ENCODE assay signal across 8 mouse cellular contexts in the genomic region with DNA sequence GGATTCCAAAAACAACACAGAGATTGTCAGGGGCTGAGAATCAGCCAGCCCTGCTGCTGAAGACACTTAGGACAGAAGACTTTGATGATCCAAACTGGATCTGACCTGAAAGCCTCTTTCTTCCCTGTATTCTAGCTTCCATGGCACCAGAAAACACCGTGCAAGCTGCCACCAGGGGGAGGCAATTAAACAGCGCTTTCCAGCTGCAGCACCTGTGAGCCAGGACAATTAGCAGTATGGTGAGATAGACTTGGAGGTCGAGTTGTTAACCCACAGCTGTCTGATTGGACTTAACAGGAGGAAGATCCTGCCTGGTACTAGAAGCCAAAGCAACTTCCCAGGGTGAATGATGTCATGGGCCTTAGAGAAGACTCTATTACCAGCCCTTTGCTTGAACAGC. TPM values are rescaled to one million over a fixed set of nuclear protein-coding genes. Genes with fewer than 3 reads are reported as not detected.
DNase-seq lines count a peak whose midpoint lies in the region; ATAC-seq and TF ChIP-seq lines count a peak whose summit lies in the region.

No protein-coding gene starts in this region.

- no peaks in the 10 kb centered on the region for H3K9me3 ChIP-seq in forebrain, postnatal 0 days (ENCODE audit: low read length)
- H3K9me3 ChIP-seq in forebrain, embryonic 16.5 days (ENCODE audit: control insufficient read depth, low read length), result peaks cover 2% of the 10 kb centered on the region; the same call in 1 of the 2 replicates
- no peaks in the 10 kb centered on the region for H3K9me3 ChIP-seq in forebrain, embryonic 12.5 days

- H3K27ac ChIP-seq in forebrain, postnatal 0 days (ENCODE audit: low read depth, low read length), result no peak overlapping the region
- no peak overlapping the region for H3K27ac ChIP-seq in forebrain, embryonic 16.5 days (ENCODE audit: low read length)
- no peak overlapping the region for H3K27ac ChIP-seq in forebrain, embryonic 12.5 days

- no peak for DNase-seq in forebrain, postnatal 0 days
- DNase-seq in right cerebral cortex, postnatal 14 days, result peak; percentile 33
- DNase-seq in right cerebral cortex, adult 18-20 months, result no peak
- DNase-seq in heart, postnatal 4 days, result peak; percentile 76
- DNase-seq in cerebellum, adult 11-12 months, result no peak

- 5% methylated on average over 3 of the region's 3 CpGs for WGBS in forebrain, postnatal 0 days
- 5% methylated on average over 3 of the region's 3 CpGs for WGBS in forebrain, embryonic 16.5 days
- 5% methylated on average over 3 of the region's 3 CpGs for WGBS in forebrain, embryonic 12.5 days

- ATAC-seq in forebrain, postnatal 0 days, result 0 out of 2 replicates have a peak, but pooled peaks have one; percentile 27
- ATAC-seq in forebrain, embryonic 16.5 days, result no peak
- ATAC-seq in megakaryocyte progenitor cell, adult 5-6 weeks (replicated peaks; ENCODE audit: poor library complexity), result peak; percentile 39; the same call in 1 of the 2 replicates
- ATAC-seq in forebrain, embryonic 12.5 days (ENCODE audit: low FRiP score), result no peak

- H3K4me2 ChIP-seq in forebrain, postnatal 0 days (ENCODE audit: low read depth), result no peak overlapping the region
- H3K4me2 ChIP-seq in forebrain, embryonic 16.5 days (ENCODE audit: low read length), result no peak overlapping the region
- no peak overlapping the region for H3K4me2 ChIP-seq in forebrain, embryonic 12.5 days

- peaks cover 5% of the 10 kb centered on the region for H3K27me3 ChIP-seq in forebrain, postnatal 0 days (ENCODE audit: insufficient read depth, low read length)
- H3K27me3 ChIP-seq in forebrain, embryonic 16.5 days (replicated peaks; ENCODE audit: control insufficient read depth, insufficient read depth, low read length), result 0 out of 2 replicates have a peak, but pooled peaks cover 6% of the 10 kb centered on the region
- H3K27me3 ChIP-seq in forebrain, embryonic 12.5 days, result peaks cover 29% of the 10 kb centered on the region

- H3K4me3 ChIP-seq in forebrain, postnatal 0 days (ENCODE audit: low read depth, low read length), result no peak overlapping the region
- no peak overlapping the region for H3K4me3 ChIP-seq in forebrain, embryonic 16.5 days (replicated peaks; ENCODE audit: low read length)
- no peak overlapping the region for H3K4me3 ChIP-seq in forebrain, embryonic 12.5 days (replicated peaks)

- H3K4me1 ChIP-seq in forebrain, postnatal 0 days (ENCODE audit: insufficient read depth), result no peaks in the 10 kb centered on the region
- H3K4me1 ChIP-seq in forebrain, embryonic 16.5 days (replicated peaks; ENCODE audit: control insufficient read depth, insufficient read depth, low read length), result no peaks in the 10 kb centered on the region
- peaks cover 13% of the 10 kb centered on the region for H3K4me1 ChIP-seq in forebrain, embryonic 12.5 days

- peak; percentile 66 for TF ChIP-seq CTCF in forebrain, postnatal 0 days (IDR thresholded peaks at IDR 0.05; ENCODE audit: low read depth)

- no peaks in the 10 kb centered on the region for H3K36me3 ChIP-seq in forebrain, postnatal 0 days (ENCODE audit: insufficient read depth)
- H3K36me3 ChIP-seq in forebrain, embryonic 16.5 days (ENCODE audit: control insufficient read depth, insufficient read depth), result no peaks in the 10 kb centered on the region
- no peaks in the 10 kb centered on the region for H3K36me3 ChIP-seq in forebrain, embryonic 12.5 days (replicated peaks)

- H3K9ac ChIP-seq in forebrain, postnatal 0 days, result no peak overlapping the region
- no peak overlapping the region for H3K9ac ChIP-seq in forebrain, embryonic 16.5 days (replicated peaks; ENCODE audit: low read depth, low read length)
- H3K9ac ChIP-seq in forebrain, embryonic 12.5 days, result no peak overlapping the region

RNA-seq across cellular contexts. Expression of gene Rab20, which starts 9.4 kb away (rescaled TPM):
- total RNA-seq in forebrain, postnatal 0 days (2014; rRNA removed), result 0.95 and 1.2 TPM in 2 replicates
- polyA plus RNA-seq in forebrain, postnatal 0 days (2015; fragmentation: Nextera tagmentation; extraction: Ambion mirVana), result 1.6 and 2.7 TPM in 2 replicates
- polyA plus RNA-seq in forebrain, embryonic 16.5 days (2015; fragmentation: Nextera tagmentation; extraction: Ambion mirVana), result 0.63 and 0.77 TPM in 2 replicates
- total RNA-seq in heart, postnatal 4 days (2021), result 10 to 100 TPM; 31.3 to 33.6 TPM
- total RNA-seq in megakaryocyte progenitor cell, adult 5-6 weeks (2015), result 1.3 and 2.2 TPM in 2 replicates
- 3.7 and 5.2 TPM in 2 replicates for total RNA-seq in megakaryocyte progenitor cell, adult 5-6 weeks (2017)
- 0.36 and 0.74 TPM in 2 replicates for polyA plus RNA-seq in forebrain, embryonic 12.5 days (2016; fragmentation: Nextera tagmentation; extraction: Ambion mirVana)

RNA-seq across cellular contexts. Expression of gene Naxd, which starts 28.2 kb away (rescaled TPM):
- total RNA-seq in forebrain, postnatal 0 days (2014; rRNA removed), result 89.1 and 111 TPM in 2 replicates
- polyA plus RNA-seq in forebrain, postnatal 0 days (2015; fragmentation: Nextera tagmentation; extraction: Ambion mirVana), result 130 and 134 TPM in 2 replicates
- 148 and 168 TPM in 2 replicates for polyA plus RNA-seq in forebrain, embryonic 16.5 days (2015; fragmentation: Nextera tagmentation; extraction: Ambion mirVana)
- 10 to 100 TPM; 37.1 to 39.1 TPM for total RNA-seq in heart, postnatal 4 days (2021)
- total RNA-seq in megakaryocyte progenitor cell, adult 5-6 weeks (2015), result 59.8 and 65.7 TPM in 2 replicates
- total RNA-seq in megakaryocyte progenitor cell, adult 5-6 weeks (2017), result 70.6 and 72.5 TPM in 2 replicates
- polyA plus RNA-seq in forebrain, embryonic 12.5 days (2016; fragmentation: Nextera tagmentation; extraction: Ambion mirVana), result 119 and 127 TPM in 2 replicates

Comparison
In these comparisons a context has a peak if more than half of its experiments do, and no peak if none do; other contexts are left out.
1. ATAC-seq: peak in forebrain, postnatal 0 days (single experiment) and megakaryocyte progenitor cell, adult 5-6 weeks (single experiment); none in forebrain, embryonic 16.5 days (single experiment) and forebrain, embryonic 12.5 days (single experiment).
2. DNase-seq: peak in right cerebral cortex, postnatal 14 days (single experiment) and heart, postnatal 4 days (single experiment); none in forebrain, postnatal 0 days (single experiment), right cerebral cortex, adult 18-20 months (single experiment) and cerebellum, adult 11-12 months (single experiment).
3. RNA of gene Rab20, which starts 9.4 kb away (total RNA-seq): 31.3 to 33.6 TPM in heart, postnatal 4 days; 1.3 to 5.2 TPM in megakaryocyte progenitor cell, adult 5-6 weeks and 0.95 to 1.2 TPM in forebrain, postnatal 0 days; every median in the first group is over 4 times any median in the second.